Mouse (Mus musculus): ENCODE results near the gene Krtap14. TPM values are rescaled to one million over a fixed set of nuclear protein-coding genes. Genes with fewer than 3 reads are reported as not detected.

The Krtap14 gene
- polyA plus RNA-seq (2012; rRNA removed) = not detected in 2 replicates

DNA sequence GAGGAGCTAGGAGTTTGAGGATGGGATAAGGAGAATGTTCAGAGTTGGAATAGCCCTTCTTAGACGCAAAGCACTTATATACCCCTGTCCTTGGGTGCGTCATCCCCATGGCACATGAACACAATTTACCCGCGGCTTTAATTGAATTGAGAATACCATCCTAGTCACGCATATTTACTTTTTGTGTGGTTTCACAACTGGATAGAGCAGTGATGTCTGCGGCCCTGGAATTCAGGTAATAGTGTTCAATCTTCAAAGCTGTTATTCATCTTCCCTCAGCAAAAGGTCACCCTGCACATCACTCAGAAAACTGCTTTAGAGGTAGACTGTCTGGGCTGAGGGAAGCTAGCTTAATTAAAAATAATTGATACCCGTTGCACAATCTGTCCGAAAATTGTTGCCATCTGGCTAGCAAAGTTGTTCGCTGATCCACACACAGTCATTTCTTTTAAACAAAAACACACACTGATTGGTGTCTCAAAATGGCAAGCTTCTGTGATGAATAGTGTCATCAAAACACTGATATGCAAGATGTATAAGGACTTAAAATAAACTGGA lies at the start of gene Krtap14:
Gene Krtap14 (minus strand): TSS at position 51 of the 558 bp plus-strand sequence.

DNA sequence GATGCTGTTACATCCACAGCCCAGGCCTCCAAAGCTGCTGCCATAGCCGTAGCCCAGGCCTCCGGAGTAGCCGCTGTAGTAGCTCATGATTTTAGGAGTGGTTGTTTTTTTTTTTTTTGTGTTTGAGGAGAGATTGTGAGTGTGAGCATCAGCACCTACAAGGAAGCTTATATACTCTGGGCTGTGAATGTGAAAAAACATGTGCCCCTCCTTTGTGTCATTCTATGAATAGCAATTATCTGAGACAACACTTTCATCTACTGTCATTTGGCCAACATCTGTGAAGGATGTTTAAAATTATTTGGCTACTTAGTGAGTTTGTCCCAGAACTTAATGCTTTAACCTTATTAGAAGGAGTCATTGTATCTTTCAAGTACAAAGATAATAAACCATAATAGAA lies 48.2 kb upstream of the Krtap14 start, which contains the start of gene Krtap19-2:
Gene Krtap19-2 (minus strand): TSS at position 101 of the 400 bp plus-strand sequence.

DNA sequence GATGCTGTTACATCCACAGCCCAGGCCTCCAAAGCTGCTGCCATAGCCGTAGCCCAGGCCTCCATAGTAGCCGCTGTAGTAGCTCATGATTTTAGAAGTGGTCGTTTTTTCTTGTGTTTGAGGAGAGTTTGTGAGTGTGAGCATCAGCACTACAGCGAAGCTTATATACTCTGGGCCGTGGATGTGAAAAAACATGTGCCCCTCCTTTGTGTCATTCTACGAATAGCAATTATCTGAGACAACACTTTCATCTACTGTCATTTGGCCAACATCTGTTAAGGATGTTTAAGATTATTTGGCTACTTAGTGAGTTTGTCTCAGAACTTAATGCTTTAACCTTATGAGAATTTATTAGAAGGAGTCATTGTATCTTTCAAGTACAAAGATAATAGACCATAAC lies 43.4 kb upstream of the Krtap14 start, which contains the start of gene Krtap19-1:
Gene Krtap19-1 (minus strand): TSS at position 101 of the 400 bp plus-strand sequence.

DNA sequence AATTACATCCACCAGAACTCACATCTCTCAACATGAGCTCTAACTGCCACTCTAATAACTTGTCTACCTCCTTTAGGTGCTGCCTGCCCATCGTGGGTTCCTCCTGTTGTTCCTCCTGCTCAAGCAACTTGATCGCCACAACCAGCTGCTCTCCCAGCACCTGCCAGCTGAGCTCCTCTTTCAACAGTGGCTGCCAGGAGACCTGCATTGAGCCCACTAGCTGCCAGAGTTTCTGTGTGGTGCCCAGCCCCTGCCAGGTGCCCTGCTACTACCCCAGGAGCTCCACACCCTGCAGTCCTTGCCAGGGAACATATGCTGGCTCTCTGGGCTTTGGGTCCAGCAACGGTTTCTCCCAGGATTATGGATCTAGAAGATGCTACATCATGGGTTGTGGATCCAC lies 5.9 kb downstream of the Krtap14 start, which contains the start of gene Krtap15:
Gene Krtap15 (plus strand): TSS at position 150 of the 400 bp plus-strand sequence.

DNA sequence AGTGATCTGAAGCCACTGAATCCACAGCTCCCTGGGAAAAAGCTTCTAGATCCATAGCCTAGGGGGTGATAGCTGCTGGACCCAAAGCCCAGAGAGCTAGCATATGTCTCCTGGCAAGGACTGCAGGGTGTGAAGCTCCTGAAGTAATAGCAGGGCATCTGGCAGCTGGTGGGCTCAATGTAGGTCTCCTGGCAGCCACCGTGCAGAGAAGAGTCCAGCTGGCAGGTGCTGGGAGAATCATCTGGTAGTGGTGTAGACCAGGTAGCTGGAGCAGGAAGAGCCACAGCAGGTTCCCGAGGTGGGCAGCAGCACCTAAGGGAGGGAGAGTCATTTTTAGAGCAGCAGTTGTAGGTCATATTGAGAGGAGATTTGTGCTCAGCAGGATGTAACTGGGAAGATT lies 14.1 kb downstream of the Krtap14 start, which contains the start of gene Gm20741:
Gene Gm20741 (minus strand): TSS at position 394 of the 400 bp plus-strand sequence.

DNA sequence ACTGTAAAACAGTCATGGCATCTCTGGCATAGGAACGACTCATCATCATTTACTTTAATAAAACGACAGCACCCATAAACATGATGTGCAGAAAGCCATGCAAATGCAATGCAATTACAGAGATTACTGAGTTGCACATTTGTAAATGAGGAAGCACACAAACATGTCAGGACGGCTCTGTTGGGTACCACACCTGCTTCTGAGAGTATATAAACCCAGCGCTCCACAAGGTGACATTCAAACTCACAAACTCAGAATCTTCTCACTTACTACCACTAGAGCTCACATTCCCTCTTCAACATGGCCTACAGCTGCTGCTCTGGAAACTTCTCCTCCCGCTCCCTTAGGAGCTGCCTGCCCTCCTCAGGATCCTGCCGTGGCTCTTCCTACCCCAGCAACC lies 48.3 kb downstream of the Krtap14 start, which contains the start of gene Gm5965:
Gene Gm5965 (plus strand): TSS at position 301 of the 400 bp plus-strand sequence.

DNA sequence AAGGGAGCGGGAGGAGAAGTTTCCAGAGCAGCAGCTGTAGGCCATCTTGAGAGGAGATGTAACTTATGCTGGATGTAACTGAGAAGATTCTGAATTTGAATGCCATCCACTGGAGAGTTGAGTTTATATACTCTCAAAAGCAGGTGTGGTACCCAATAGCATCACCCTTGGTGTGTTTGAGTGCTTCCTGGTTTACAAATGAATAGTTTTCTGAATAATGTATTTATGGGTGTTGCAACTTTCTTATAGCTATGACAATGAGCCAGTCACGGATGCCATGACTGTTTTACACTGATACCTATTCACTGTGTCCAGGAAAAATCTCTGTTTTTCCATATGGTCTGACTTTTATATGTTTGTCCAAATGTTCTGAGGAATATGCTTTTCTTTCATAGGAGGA lies 51.8 kb downstream of the Krtap14 start, which contains the start of gene 2310057N15Rik:
Gene 2310057N15Rik (minus strand): TSS at position 101 of the 400 bp plus-strand sequence.

Other genes with a start within 250 kb of the Krtap14 start
- not detected in 2 replicates for gene Krtap24-1, start 213.9 kb downstream of the Krtap14 start, polyA plus RNA-seq (2012; rRNA removed)
- gene 2310079G19Rik, start 198.5 kb downstream of the Krtap14 start, polyA plus RNA-seq (2012; rRNA removed) = not detected in 2 replicates
- not detected in 2 replicates for gene Krtap26-1, start 178.3 kb downstream of the Krtap14 start, polyA plus RNA-seq (2012; rRNA removed)
- gene Krtap27-1, start 154.5 kb downstream of the Krtap14 start, polyA plus RNA-seq (2012; rRNA removed) = not detected in 2 replicates
- gene 2310061N02Rik, start 118.2 kb downstream of the Krtap14 start, polyA plus RNA-seq (2012; rRNA removed) = not detected in 2 replicates
- not detected in 2 replicates for gene Krtap13-1, start 97.3 kb downstream of the Krtap14 start, polyA plus RNA-seq (2012; rRNA removed)
- not detected in 2 replicates for gene Krtap13, start 74.5 kb downstream of the Krtap14 start, polyA plus RNA-seq (2012; rRNA removed)
- not detected in 2 replicates for gene 2310034C09Rik, start 67.3 kb downstream of the Krtap14 start, polyA plus RNA-seq (2012; rRNA removed)
- gene 2310057N15Rik, start 51.9 kb downstream of the Krtap14 start, polyA plus RNA-seq (2012; rRNA removed) = not detected in 2 replicates
- not detected in 2 replicates for gene Gm5965, start 48.2 kb downstream of the Krtap14 start, polyA plus RNA-seq (2012; rRNA removed)
- gene Gm20741, start 13.9 kb downstream of the Krtap14 start, polyA plus RNA-seq (2012; rRNA removed) = not detected in 2 replicates
- gene Krtap15, start 5.9 kb downstream of the Krtap14 start, polyA plus RNA-seq (2012; rRNA removed) = not detected in 2 replicates
- gene Krtap19-1, start 43.3 kb upstream of the Krtap14 start, polyA plus RNA-seq (2012; rRNA removed) = not detected in 2 replicates
- not detected in 2 replicates for gene Krtap19-2, start 48.1 kb upstream of the Krtap14 start, polyA plus RNA-seq (2012; rRNA removed)
- gene Krtap19-3, start 51.9 kb upstream of the Krtap14 start, polyA plus RNA-seq (2012; rRNA removed) = not detected in 2 replicates
- not detected in 2 replicates for gene Krtap19-4, start 58.9 kb upstream of the Krtap14 start, polyA plus RNA-seq (2012; rRNA removed)
- gene Krtap19-5, start 70.3 kb upstream of the Krtap14 start, polyA plus RNA-seq (2012; rRNA removed) = not detected in 2 replicates
- gene Krtap19-9b, start 106.1 kb upstream of the Krtap14 start, polyA plus RNA-seq (2012; rRNA removed) = not detected in 2 replicates
- not detected in 2 replicates for gene Krtap16-3, start 136.7 kb upstream of the Krtap14 start, polyA plus RNA-seq (2012; rRNA removed)
- gene Krtap22-2, start 184.6 kb upstream of the Krtap14 start, polyA plus RNA-seq (2012; rRNA removed) = not detected in 2 replicates
- gene Gm10229, start 189.1 kb upstream of the Krtap14 start, polyA plus RNA-seq (2012; rRNA removed) = not detected in 2 replicates
- gene Krtap6-1, start 205.6 kb upstream of the Krtap14 start, polyA plus RNA-seq (2012; rRNA removed) = not detected in 2 replicates
- not detected in 2 replicates for gene Gm10228, start 215.3 kb upstream of the Krtap14 start, polyA plus RNA-seq (2012; rRNA removed)
- gene Krtap6-5, start 221.7 kb upstream of the Krtap14 start, polyA plus RNA-seq (2012; rRNA removed) = not detected in 2 replicates
- not detected in 2 replicates for gene 1110025L11Rik, start 237.9 kb upstream of the Krtap14 start, polyA plus RNA-seq (2012; rRNA removed)